In genomic region chr17:6959543-6960259, GRCm38 (mm10) we compare ENCODE assay signal across 10 mouse cellular contexts. TPM values are rescaled to one million over a fixed set of nuclear protein-coding genes. Genes with fewer than 3 reads are reported as not detected.
A peak's percentile ranks its signal among the peaks of the same experiment; 100 is the strongest.
DNase-seq lines count a peak whose midpoint lies in the region; ATAC-seq and TF ChIP-seq lines count a peak whose summit lies in the region.
"Not testable (repeated sequence)": the region's sequence is repeated elsewhere in the genome, so short reads cannot be mapped to it uniquely, and the experiment has no call there.
"Had no signal": no experiment of that assay in that cellular context is flagged by ENCODE, and none has a peak within 500 bp of the region (broad histone marks: within the 10 kb centered on the region; RNA-seq: fewer than 3 reads in every experiment).

No protein-coding gene starts in this region.

- not testable (repeated sequence) for H3K9me3 ChIP-seq in CH12.LX (replicated peaks; ENCODE audit: low read length); embryonic facial prominence, embryonic 15.5 days (replicated peaks); heart, embryonic 10.5 days; hindbrain, embryonic 14.5 days (ENCODE audit: control insufficient read depth, low read length); limb, embryonic 15.5 days; neural tube, embryonic 13.5 days

- DNase-seq in CH12.LX (ENCODE audit: extremely low read depth); heart, embryonic 10.5 days (ENCODE audit: low spot score); hindbrain, embryonic 14.5 days (ENCODE audit: low spot score): not testable (repeated sequence)
- DNase-seq in kidney, adult 9 months = peak; percentile 82

- not testable (repeated sequence) for H3K27me3 ChIP-seq in CH12.LX (replicated peaks); embryonic facial prominence, embryonic 15.5 days; heart, embryonic 10.5 days (ENCODE audit: insufficient read depth, poor library complexity, severe bottlenecking); hindbrain, embryonic 14.5 days (ENCODE audit: control insufficient read depth, insufficient read depth, low read length); limb, embryonic 15.5 days; neural tube, embryonic 13.5 days

- H3K27ac ChIP-seq in CH12.LX (ENCODE audit: insufficient read depth, low read depth); embryonic facial prominence, embryonic 15.5 days (replicated peaks); heart, embryonic 10.5 days; hindbrain, embryonic 14.5 days; limb, embryonic 15.5 days; macrophage; neural tube, embryonic 13.5 days (replicated peaks): not testable (repeated sequence)

- peak overlapping the region; percentile 81; the same call in 1 of the 2 replicates for H3K9ac ChIP-seq in CH12.LX (ENCODE audit: insufficient read depth, low read depth)
- H3K9ac ChIP-seq in embryonic facial prominence, embryonic 15.5 days; limb, embryonic 15.5 days; neural tube, embryonic 13.5 days: not testable (repeated sequence)
- peak overlapping the region; percentile 60; the same call in 1 of the 2 replicates for H3K9ac ChIP-seq in hindbrain, embryonic 14.5 days

- TF ChIP-seq POLR2A in CH12.LX (IDR thresholded peaks at IDR 0.05; ENCODE audit: low read depth, low read length) = not testable (repeated sequence)

- ATAC-seq in embryonic facial prominence, embryonic 15.5 days (ENCODE audit: insufficient number of reproducible peaks, low FRiP score, low TSS enrichment, low read depth); hindbrain, embryonic 14.5 days (ENCODE audit: low FRiP score); limb, embryonic 15.5 days (ENCODE audit: insufficient number of reproducible peaks, low FRiP score, low TSS enrichment, low read depth); neural tube, embryonic 13.5 days (ENCODE audit: low read depth): not testable (repeated sequence)

- peak overlapping the region; percentile 36; the same call in 1 of the 2 replicates for H3K4me2 ChIP-seq in CH12.LX (ENCODE audit: insufficient read depth, low read depth, poor library complexity, severe bottlenecking)
- H3K4me2 ChIP-seq in embryonic facial prominence, embryonic 15.5 days (replicated peaks) = peak overlapping the region; percentile 39
- H3K4me2 ChIP-seq in hindbrain, embryonic 14.5 days (replicated peaks) = peak overlapping the region; percentile 52
- H3K4me2 ChIP-seq in limb, embryonic 15.5 days = peak overlapping the region; percentile 36
- peak overlapping the region; percentile 56 for H3K4me2 ChIP-seq in neural tube, embryonic 13.5 days

- H3K4me3 ChIP-seq in CH12.LX (replicated peaks in 1 of 3; ENCODE audit: low read depth in 2 of 3, low read length in 2 of 3, poor library complexity in 1 of 3) (peak overlapping the region in 2 of 3 experiments; percentile 38 to 56), macrophage (ENCODE audit: inconsistent target) (peak overlapping the region; percentile 30; the same call in 1 of the 2 replicates)
- peak overlapping the region; percentile 52 for H3K4me3 ChIP-seq in embryonic facial prominence, embryonic 15.5 days (replicated peaks)
- H3K4me3 ChIP-seq in heart, embryonic 10.5 days = peak overlapping the region; percentile 58
- H3K4me3 ChIP-seq in hindbrain, embryonic 14.5 days (replicated peaks; ENCODE audit: low read length) = peak overlapping the region; percentile 41
- peak overlapping the region; percentile 49 for H3K4me3 ChIP-seq in limb, embryonic 15.5 days
- H3K4me3 ChIP-seq in neural tube, embryonic 13.5 days = peak overlapping the region; percentile 50

- in situ Hi-C loops in CH12.LX (cut with MboI; ENCODE audit: low pct_ligation_motif_present, low pct_unique_long_range_greater_than_20kb, low sequenced_read_pairs) = not testable (repeated sequence)

- not testable (repeated sequence) for TF ChIP-seq CTCF in CH12.LX (conservative IDR thresholded peaks at IDR 0.05 in 1 of 2, IDR thresholded peaks at IDR 0.05 in 1 of 2; ENCODE audit: low read depth in 2 of 2, low read length in 2 of 2)

- H3K36me3 ChIP-seq in CH12.LX (replicated peaks in 1 of 2; ENCODE audit: control insufficient read depth in 1 of 2, insufficient read depth in 1 of 2, low read length in 1 of 2); embryonic facial prominence, embryonic 15.5 days; heart, embryonic 10.5 days; hindbrain, embryonic 14.5 days (replicated peaks; ENCODE audit: control insufficient read depth, insufficient read depth); limb, embryonic 15.5 days; macrophage (ENCODE audit: inconsistent target); neural tube, embryonic 13.5 days: not testable (repeated sequence)

- TF ChIP-seq EP300 in CH12.LX (IDR thresholded peaks at IDR 0.05; ENCODE audit: low read length) = not testable (repeated sequence)

- H3K4me1 ChIP-seq in CH12.LX (ENCODE audit: control insufficient read depth in 1 of 2, insufficient read depth in 2 of 2); embryonic facial prominence, embryonic 15.5 days; heart, embryonic 10.5 days; hindbrain, embryonic 14.5 days (replicated peaks; ENCODE audit: control insufficient read depth, insufficient read depth, low read length); limb, embryonic 15.5 days; neural tube, embryonic 13.5 days (replicated peaks): not testable (repeated sequence)

- dilution Hi-C loops in CH12.LX (cut with MboI; ENCODE audit: extremely low pct_ligation_motif_present, extremely low pct_unique_long_range_greater_than_20kb, low sequenced_read_pairs) = not testable (repeated sequence)

- H3K79me2 ChIP-seq in CH12.LX (replicated peaks; ENCODE audit: control insufficient read depth, extremely low read depth, insufficient read depth, poor library complexity, severe bottlenecking); macrophage (ENCODE audit: inconsistent target): not testable (repeated sequence)

- 56% methylated on average over 5 of the region's 6 CpGs for WGBS in embryonic facial prominence, embryonic 15.5 days
- 74% methylated on average over 5 of the region's 6 CpGs for WGBS in heart, embryonic 10.5 days
- 79% methylated on average over 3 of the region's 6 CpGs for WGBS in hindbrain, embryonic 14.5 days
- WGBS in limb, embryonic 15.5 days = 61% methylated on average over 5 of the region's 6 CpGs
- 53% methylated on average over 3 of the region's 6 CpGs for WGBS in macrophage (ENCODE audit: missing documents)
- WGBS in neural tube, embryonic 13.5 days = 73% methylated on average over 5 of the region's 6 CpGs

- TF ChIP-seq RAD21 in CH12.LX (IDR thresholded peaks at IDR 0.05; ENCODE audit: low read depth, low read length) = not testable (repeated sequence)

RNA-seq across cellular contexts. Expression of gene Tagap1, which starts 1.3 kb away (rescaled TPM):
- total RNA-seq in CH12.LX (2012; rRNA removed) (15.0 and 16.8 TPM in 2 replicates), CH12.LX (2014; rRNA removed) (20.3 and 22.4 TPM in 2 replicates)
- polyA plus RNA-seq in CH12.LX (2012; ENCODE audit: insufficient read length, low read depth) (17.4 and 21.1 TPM in 2 replicates), macrophage (2018) (9.0 to 13.2 TPM (median 10.1 TPM) in 3 replicates)
- polyA plus RNA-seq in embryonic facial prominence, embryonic 15.5 days (2015; fragmentation: Nextera tagmentation; extraction: Ambion mirVana) = 46.1 and 49.0 TPM in 2 replicates
- polyA plus RNA-seq in heart, embryonic 10.5 days (2016; fragmentation: Nextera tagmentation; extraction: Ambion mirVana) = 31.0 and 41.8 TPM in 2 replicates
- 62.9 and 68.8 TPM in 2 replicates for polyA plus RNA-seq in hindbrain, embryonic 14.5 days (2014; fragmentation: Nextera tagmentation; extraction: Ambion mirVana)
- polyA plus RNA-seq in limb, embryonic 15.5 days (2015; fragmentation: Nextera tagmentation; extraction: Ambion mirVana) = 40.2 and 44.6 TPM in 2 replicates
- total RNA-seq in macrophage (2018; cell fraction: chromatin; rRNA removed) = 10 to 100 TPM; 20.7 to 80.4 (median 47.9) TPM
- total RNA-seq in macrophage (2018; cell fraction: cytosol; rRNA removed) = 1 to 10 TPM; 4.2 to 9.4 (median 6.5) TPM
- total RNA-seq in macrophage (2018; cell fraction: nucleus; rRNA removed) = 10 to 100 TPM; 22.6 to 52.4 (median 38.5) TPM
- 50.0 and 50.7 TPM in 2 replicates for polyA plus RNA-seq in neural tube, embryonic 13.5 days (2015; fragmentation: Nextera tagmentation; extraction: Ambion mirVana)

RNA-seq across cellular contexts. Expression of gene Rnaset2b, which starts 10.7 kb away (rescaled TPM):
- 95.0 and 178 TPM in 2 replicates for total RNA-seq in CH12.LX (2012; rRNA removed)
- 124 and 131 TPM in 2 replicates for total RNA-seq in CH12.LX (2014; rRNA removed)
- polyA plus RNA-seq in CH12.LX (2012; ENCODE audit: insufficient read length, low read depth) = 234 and 241 TPM in 2 replicates
- polyA plus RNA-seq in embryonic facial prominence, embryonic 15.5 days (2015; fragmentation: Nextera tagmentation; extraction: Ambion mirVana) = 219 TPM in 2 replicates
- polyA plus RNA-seq in heart, embryonic 10.5 days (2016; fragmentation: Nextera tagmentation; extraction: Ambion mirVana) = 205 and 238 TPM in 2 replicates
- polyA plus RNA-seq in hindbrain, embryonic 14.5 days (2014; fragmentation: Nextera tagmentation; extraction: Ambion mirVana) = 96.7 and 129 TPM in 2 replicates
- 171 and 190 TPM in 2 replicates for polyA plus RNA-seq in limb, embryonic 15.5 days (2015; fragmentation: Nextera tagmentation; extraction: Ambion mirVana)
- 1,000 to 10,000 TPM in 1 of 26 experiments, 100 to 1,000 TPM in 23, 10 to 100 TPM in 2; 85.4 to 1,245 (median 190) TPM for total RNA-seq in macrophage (2018; cell fraction: chromatin; rRNA removed)
- 100 to 1,000 TPM; 201 to 570 (median 329) TPM for total RNA-seq in macrophage (2018; cell fraction: cytosol; rRNA removed)
- total RNA-seq in macrophage (2018; cell fraction: nucleus; rRNA removed) = 100 to 1,000 TPM; 112 to 995 (median 230) TPM
- 193 to 549 TPM (median 353 TPM) in 3 replicates for polyA plus RNA-seq in macrophage (2018)
- 95.7 and 102 TPM in 2 replicates for polyA plus RNA-seq in neural tube, embryonic 13.5 days (2015; fragmentation: Nextera tagmentation; extraction: Ambion mirVana)

RNA-seq across cellular contexts. Expression of gene Rsph3b, which starts 11.2 kb away (rescaled TPM):
- total RNA-seq in CH12.LX (2012; rRNA removed) = 8.6 and 12.2 TPM in 2 replicates
- 8.3 and 8.9 TPM in 2 replicates for total RNA-seq in CH12.LX (2014; rRNA removed)
- 19.5 and 19.7 TPM in 2 replicates for polyA plus RNA-seq in CH12.LX (2012; ENCODE audit: insufficient read length, low read depth)
- polyA plus RNA-seq in embryonic facial prominence, embryonic 15.5 days (2015; fragmentation: Nextera tagmentation; extraction: Ambion mirVana) = 49.2 and 52.4 TPM in 2 replicates
- 46.2 and 47.1 TPM in 2 replicates for polyA plus RNA-seq in heart, embryonic 10.5 days (2016; fragmentation: Nextera tagmentation; extraction: Ambion mirVana)
- polyA plus RNA-seq in hindbrain, embryonic 14.5 days (2014; fragmentation: Nextera tagmentation; extraction: Ambion mirVana) = 57.9 and 61.9 TPM in 2 replicates
- 35.7 and 42.1 TPM in 2 replicates for polyA plus RNA-seq in limb, embryonic 15.5 days (2015; fragmentation: Nextera tagmentation; extraction: Ambion mirVana)
- total RNA-seq in macrophage (2018; cell fraction: chromatin; rRNA removed) = 10 to 100 TPM in 14 of 26 experiments, 1 to 10 TPM in 12; 3.3 to 21.6 (median 11.0) TPM
- 10 to 100 TPM; 11.5 to 24.8 (median 15.4) TPM for total RNA-seq in macrophage (2018; cell fraction: cytosol; rRNA removed)
- 10 to 100 TPM in 20 of 26 experiments, 1 to 10 TPM in 6; 7.4 to 24.2 (median 12.0) TPM for total RNA-seq in macrophage (2018; cell fraction: nucleus; rRNA removed)
- polyA plus RNA-seq in macrophage (2018) = 14.6 to 20.9 TPM (median 18.2 TPM) in 3 replicates
- polyA plus RNA-seq in neural tube, embryonic 13.5 days (2015; fragmentation: Nextera tagmentation; extraction: Ambion mirVana) = 49.8 and 56.1 TPM in 2 replicates

RNA-seq across cellular contexts. Expression of gene Gm49721, which starts 19.0 kb away (rescaled TPM):
- total RNA-seq in CH12.LX (2012; rRNA removed) (0.13 TPM in 1 of 2 replicates, not detected in the other), CH12.LX (2014; rRNA removed) (not detected in 2 replicates)
- polyA plus RNA-seq in CH12.LX (2012; ENCODE audit: insufficient read length, low read depth) (not detected in 2 replicates), macrophage (2018) (0.22 TPM in 1 of 3 replicates, not detected in the others)
- polyA plus RNA-seq in embryonic facial prominence, embryonic 15.5 days (2015; fragmentation: Nextera tagmentation; extraction: Ambion mirVana) = 0.25 TPM in 1 of 2 replicates, not detected in the other
- 0.10 and 0.16 TPM in 2 replicates for polyA plus RNA-seq in heart, embryonic 10.5 days (2016; fragmentation: Nextera tagmentation; extraction: Ambion mirVana)
- polyA plus RNA-seq in hindbrain, embryonic 14.5 days (2014; fragmentation: Nextera tagmentation; extraction: Ambion mirVana) = 0.25 and 0.56 TPM in 2 replicates
- polyA plus RNA-seq in limb, embryonic 15.5 days (2015; fragmentation: Nextera tagmentation; extraction: Ambion mirVana) = 0.41 TPM in 1 of 2 replicates, not detected in the other
- total RNA-seq in macrophage (2018; cell fraction: chromatin; rRNA removed) = 1 to 10 TPM in 7 of 26 experiments, under 1 TPM in 13, not detected in 6; 0.29 to 1.7 (median 0.89) TPM
- total RNA-seq in macrophage (2018; cell fraction: cytosol; rRNA removed) = under 1 TPM in 9 of 26 experiments, not detected in 17; 0.06 to 0.24 (median 0.09) TPM
- total RNA-seq in macrophage (2018; cell fraction: nucleus; rRNA removed) = 1 to 10 TPM in 8 of 26 experiments, under 1 TPM in 9, not detected in 9; 0.40 to 5.4 (median 0.84) TPM
- 0.47 TPM in 1 of 2 replicates, not detected in the other for polyA plus RNA-seq in neural tube, embryonic 13.5 days (2015; fragmentation: Nextera tagmentation; extraction: Ambion mirVana)
- total RNA-seq: hematopoietic stem cell, adult 5-6 weeks had no signal
- polyA plus RNA-seq: spleen, adult 2 months had no signal
